Mouse (Mus musculus): ENCODE measurements at regions not wholly inside any gene's neighbourhood (a gene's known extent, or its start where the extent isn't known, plus 50 kb on each side); places are given as distances from the start of the nearest gene placed in this dataset.

DNA sequence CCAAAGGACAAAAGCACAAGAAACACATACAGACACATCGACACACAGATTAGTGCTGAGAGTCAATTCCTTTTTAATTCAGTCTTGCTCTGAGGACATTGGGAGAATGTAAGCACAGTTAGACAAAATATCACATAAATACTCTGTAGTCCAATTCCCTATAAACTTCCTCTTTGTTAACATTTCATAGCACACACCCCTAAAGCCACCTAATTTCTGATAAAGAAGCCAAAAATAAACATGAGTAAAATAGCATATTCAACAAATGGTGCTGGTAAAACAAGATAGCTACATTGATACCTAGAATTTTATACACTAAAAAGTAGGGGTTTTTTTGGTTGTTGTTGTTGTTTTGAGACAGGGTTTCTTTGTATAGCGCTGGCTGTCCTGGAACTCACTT is 356.6 kb downstream of the Smarca1 start:
- DNase-seq (ENCODE audit: low spot score) = no peak
- Histone ChIP-seq H3K27me3 (ENCODE audit: low read depth, poor library complexity, severe bottlenecking) (no peaks in the 10 kb centered on the region), H3K4me1 (no peaks in the 10 kb centered on the region), H3K27ac (replicated peaks) (no peak overlapping the region), H3K4me3 (no peak overlapping the region), H3K9me3 (replicated peaks) (no peaks in the 10 kb centered on the region), H3K36me3 (no peaks in the 10 kb centered on the region)
- 91% methylated on average over 2 of the region's 2 CpGs for WGBS

DNA sequence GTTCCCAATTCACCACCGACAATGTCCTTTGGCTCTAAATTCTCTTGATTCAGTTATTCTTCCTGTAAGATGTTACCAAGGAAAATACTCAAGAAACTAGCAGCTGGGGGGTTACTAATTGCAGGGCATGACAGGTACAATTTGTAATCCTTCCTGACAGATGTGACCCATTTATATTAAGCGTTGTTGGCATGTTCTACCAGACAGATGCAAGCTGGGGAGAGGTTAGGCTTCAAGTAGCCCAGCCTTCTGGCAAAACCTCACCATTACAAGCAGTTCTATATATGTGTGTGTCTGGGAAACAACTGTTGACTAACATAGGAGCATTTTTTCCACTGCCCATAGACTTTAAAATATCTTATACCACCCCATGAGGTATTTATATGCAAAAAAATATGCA is 397.7 kb downstream of the Smarca1 start:
- no peak overlapping the region for H3K4me3 ChIP-seq
- DNase-seq (ENCODE audit: low spot score) = no peak
- no peaks in the 10 kb centered on the region for H3K9me3 ChIP-seq (replicated peaks)
- H3K27me3 ChIP-seq (ENCODE audit: low read depth, poor library complexity, severe bottlenecking) = no peaks in the 10 kb centered on the region
- 59% methylated on average over 2 of the region's 2 CpGs for WGBS
- no peaks in the 10 kb centered on the region for H3K36me3 ChIP-seq
- H3K4me1 ChIP-seq = no peaks in the 10 kb centered on the region
- no peak overlapping the region for H3K27ac ChIP-seq (replicated peaks)

DNA sequence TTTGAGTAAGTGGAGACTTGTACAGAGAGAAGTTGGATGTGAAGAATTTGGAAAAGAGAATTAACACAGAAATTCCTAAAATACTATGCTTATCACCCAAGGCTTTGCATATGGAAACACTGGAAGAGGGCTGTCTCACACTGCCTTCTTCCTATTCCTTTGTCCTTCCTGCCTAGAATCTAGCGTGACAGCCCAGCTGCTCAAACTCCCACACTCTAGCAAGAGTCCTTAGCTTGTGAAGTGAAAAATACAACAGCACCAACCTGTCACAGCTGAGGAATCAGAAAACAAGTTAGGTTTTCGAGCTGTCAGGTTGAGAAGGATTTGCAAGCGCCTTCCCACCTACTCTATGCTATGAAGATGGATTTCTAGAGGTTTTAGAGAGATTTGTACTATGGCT is 410.0 kb downstream of the Smarca1 start:
- H3K36me3 ChIP-seq = no peaks in the 10 kb centered on the region
- no peaks in the 10 kb centered on the region for H3K9me3 ChIP-seq (replicated peaks)
- H3K27me3 ChIP-seq (ENCODE audit: low read depth, poor library complexity, severe bottlenecking) = no peaks in the 10 kb centered on the region
- no peak overlapping the region for H3K27ac ChIP-seq (replicated peaks)
- H3K4me1 ChIP-seq = no peaks in the 10 kb centered on the region
- WGBS = 69% methylated on average over 3 of the region's 3 CpGs
- no peak overlapping the region for H3K4me3 ChIP-seq
- DNase-seq (ENCODE audit: low spot score) = no peak

DNA sequence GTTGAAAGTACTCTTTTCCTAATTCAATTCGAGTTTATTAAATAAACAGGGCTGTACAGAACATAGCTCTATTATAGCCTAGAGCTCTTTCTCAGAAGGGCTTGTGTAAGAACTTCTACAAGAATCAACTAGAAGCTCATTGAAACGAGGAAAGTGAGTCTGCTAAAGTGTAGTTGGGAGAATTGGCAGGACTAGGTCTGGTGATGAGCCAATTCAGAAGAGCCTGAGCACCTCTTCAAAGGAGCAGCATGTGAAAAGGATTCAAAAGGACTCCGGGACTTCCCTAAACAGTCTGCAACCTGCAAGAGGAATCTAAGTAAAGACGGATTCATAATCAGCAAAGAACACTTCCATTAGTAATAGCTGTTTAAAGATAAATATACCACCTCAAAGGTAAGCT is 414.5 kb downstream of the Smarca1 start:
- no peak overlapping the region for H3K27ac ChIP-seq (replicated peaks)
- no peak for DNase-seq (ENCODE audit: low spot score)
- no peaks in the 10 kb centered on the region for H3K4me1 ChIP-seq
- no peaks in the 10 kb centered on the region for H3K9me3 ChIP-seq (replicated peaks)
- WGBS = 74% methylated on average over 4 of the region's 4 CpGs
- no peaks in the 10 kb centered on the region for H3K36me3 ChIP-seq
- H3K27me3 ChIP-seq (ENCODE audit: low read depth, poor library complexity, severe bottlenecking) = no peaks in the 10 kb centered on the region
- H3K4me3 ChIP-seq = no peak overlapping the region

DNA sequence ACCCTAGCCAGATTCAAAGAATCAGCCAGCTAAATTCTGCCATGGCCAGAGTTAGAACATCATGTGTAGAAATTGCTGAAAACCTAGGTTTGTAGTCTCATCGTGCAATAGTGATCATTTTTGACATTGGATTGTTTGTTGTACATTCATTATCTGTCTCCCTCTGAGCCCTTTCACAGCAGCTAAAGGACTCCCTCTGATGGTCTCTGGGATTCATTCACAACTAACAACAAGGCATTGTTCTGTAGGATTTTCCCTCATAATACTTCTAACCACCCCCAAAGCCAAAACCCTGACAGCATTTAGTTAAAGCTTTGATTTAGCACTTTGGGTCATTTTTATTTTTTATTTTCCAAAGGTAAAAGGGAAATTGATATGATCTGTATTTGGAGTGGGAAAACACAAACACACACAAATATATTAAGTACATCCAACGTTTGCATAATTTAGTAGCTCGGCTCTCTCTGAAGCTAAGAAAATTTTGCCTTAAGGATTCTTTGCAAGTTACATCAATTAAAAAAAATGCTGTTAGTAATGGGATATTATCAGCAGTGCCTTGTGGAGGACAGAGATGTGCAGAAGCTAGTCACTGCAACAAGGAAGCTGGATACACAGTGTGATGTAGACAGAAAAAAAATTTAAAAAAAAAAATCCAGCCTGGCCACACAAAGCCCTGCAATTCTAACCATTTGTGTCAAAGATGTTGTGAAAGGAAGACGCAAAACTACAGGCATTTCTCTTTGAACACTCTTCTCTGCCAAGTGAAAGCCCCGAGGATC is 425.9 kb downstream of the Smarca1 start:
- H3K27me3 ChIP-seq (ENCODE audit: low read depth, poor library complexity, severe bottlenecking) = no peaks in the 10 kb centered on the region
- no peaks in the 10 kb centered on the region for H3K36me3 ChIP-seq
- 44% methylated on average over 5 of the region's 5 CpGs for WGBS
- no peak for DNase-seq (ENCODE audit: low spot score)
- H3K27ac ChIP-seq (replicated peaks) = peak overlapping the region; percentile 70
- H3K9me3 ChIP-seq (replicated peaks) = no peaks in the 10 kb centered on the region
- peaks cover 11% of the 10 kb centered on the region; the same call in 1 of the 2 replicates for H3K4me1 ChIP-seq
- H3K4me3 ChIP-seq = no peak overlapping the region

DNA sequence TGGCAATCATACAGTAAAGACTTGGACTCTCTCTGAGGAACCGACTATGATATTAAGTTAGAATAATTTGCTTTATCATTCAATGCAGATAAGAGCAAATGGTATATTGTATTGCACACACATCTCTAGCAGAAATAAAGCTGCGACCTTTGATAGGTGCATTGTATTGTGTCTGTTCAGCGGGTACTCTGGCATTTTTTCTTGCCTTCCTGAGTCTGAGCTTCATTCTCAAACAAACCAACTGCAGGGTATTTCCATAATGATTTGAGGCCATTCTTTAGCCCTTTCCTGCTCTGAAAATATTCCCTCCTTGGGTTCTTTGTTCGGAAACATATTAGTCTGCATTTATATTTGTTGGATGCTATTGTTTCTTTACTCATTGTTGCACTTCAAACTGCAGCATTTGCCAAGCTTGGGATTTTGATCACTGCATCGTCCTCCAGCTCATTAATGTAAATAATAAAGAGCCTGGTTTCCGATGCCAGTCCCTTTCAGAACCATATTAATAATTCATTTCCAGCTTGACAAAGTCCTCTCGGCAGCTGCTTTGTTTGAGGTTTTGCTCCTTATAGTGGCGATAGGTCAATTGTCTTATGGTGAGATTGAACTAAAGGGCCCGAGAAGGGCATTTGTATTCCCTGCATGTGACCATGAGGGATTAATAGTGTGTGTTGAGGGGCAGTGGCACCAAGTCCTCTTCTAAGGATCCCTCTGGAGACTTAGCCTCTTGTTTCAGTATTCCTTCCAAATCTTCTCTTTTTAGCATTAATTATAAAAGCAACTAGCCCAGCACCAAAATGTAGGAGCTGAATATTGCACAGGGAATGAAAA is 430.9 kb downstream of the Smarca1 start:
- Histone ChIP-seq H3K27me3 (ENCODE audit: low read depth, poor library complexity, severe bottlenecking) (no peaks in the 10 kb centered on the region), H3K27ac (replicated peaks) (peak overlapping the region; percentile 33; the same call in 1 of the 2 replicates), H3K36me3 (no peaks in the 10 kb centered on the region), H3K4me3 (no peak overlapping the region), H3K4me1 (peaks cover 5% of the 10 kb centered on the region; the same call in 1 of the 2 replicates), H3K9me3 (replicated peaks) (no peaks in the 10 kb centered on the region)
- DNase-seq (ENCODE audit: low spot score) = no peak
- WGBS = 67% methylated on average over 9 of the region's 9 CpGs

All from midbrain, embryonic 10.5 days (tissue).